Mouse (Mus musculus) layer of hippocampus, adult 18-20 months (tissue): ENCODE measurements around the gene Wapl. TPM values are rescaled to one million over a fixed set of nuclear protein-coding genes. Genes with fewer than 3 reads are reported as not detected.

ENCODE experiments used
- DNase-seq, 2 experiments: peaks; one replicate each; pipeline ENCODE4 v3.0.0; 2022; ENCODE audit warnings: low spot score in 2 of 2
- total RNA-seq, 2 experiments: library from RNA; stranded (reverse); gene quantifications; 2 replicates each; pipeline ENCODE4 v1.2.3; 2021

Wapl gene
- total RNA-seq, 2 experiments from 2014 or later, result 51.2 to 52.8 TPM

GRCm38 (mm10) chr14:34693970-34694369 lies 20.2 kb downstream of the Wapl start:
- DNase-seq, result no peak

GRCm38 (mm10) chr14:34697376-34697775 lies 23.6 kb downstream of the Wapl start:
- no peak for DNase-seq

GRCm38 (mm10) chr14:34710209-34710608 lies 36.5 kb downstream of the Wapl start:
- no peak for DNase-seq

- DNase-seq, result peak; percentile 25 to 65
Observed at GRCm38 (mm10) chr14:34712027-34712426, 38.3 kb downstream of the Wapl start.

- DNase-seq, result peak in 1 of 2 experiments; percentile 22
Observed at GRCm38 (mm10) chr14:34712857-34713256, 39.1 kb downstream of the Wapl start.

- DNase-seq, result no peak
Observed at GRCm38 (mm10) chr14:34718150-34718549, 44.4 kb downstream of the Wapl start.

GRCm38 (mm10) chr14:34727709-34728108 lies 54.0 kb downstream of the Wapl start:
- DNase-seq, result no peak

- no peak for DNase-seq
Observed at GRCm38 (mm10) chr14:34735405-34735804, 61.7 kb downstream of the Wapl start.

GRCm38 (mm10) chr14:34745401-34745800 lies 71.7 kb downstream of the Wapl start:
- DNase-seq, result no peak

- DNase-seq, result no peak
Observed at GRCm38 (mm10) chr14:34755731-34756130, 82.0 kb downstream of the Wapl start.

GRCm38 (mm10) chr14:34759938-34760337 lies 86.2 kb downstream of the Wapl start:
- no peak for DNase-seq

- no peak for DNase-seq
Observed at GRCm38 (mm10) chr14:34761082-34761959, 87.6 kb downstream of the Wapl start.

GRCm38 (mm10) chr14:34762682-34763081 lies 89.0 kb downstream of the Wapl start:
- DNase-seq, result no peak

- no peak for DNase-seq
Observed at GRCm38 (mm10) chr14:34763771-34764539, 90.2 kb downstream of the Wapl start.

- DNase-seq, result no peak
Observed at GRCm38 (mm10) chr14:34764908-34765307, 91.2 kb downstream of the Wapl start.

- DNase-seq, result no peak
Observed at GRCm38 (mm10) chr14:34765380-34765779, 91.7 kb downstream of the Wapl start.

GRCm38 (mm10) chr14:34766181-34766580 lies 92.5 kb downstream of the Wapl start:
- no peak for DNase-seq

GRCm38 (mm10) chr14:34768373-34768772 lies 94.6 kb downstream of the Wapl start:
- peak in 1 of 2 experiments; percentile 67 for DNase-seq

GRCm38 (mm10) chr14:34769021-34769566 lies 95.4 kb downstream of the Wapl start:
- DNase-seq, result peak; percentile 56 to 82

GRCm38 (mm10) chr14:34769567-34770158 lies 95.9 kb downstream of the Wapl start:
- DNase-seq, result peak; percentile 28 to 47

GRCm38 (mm10) chr14:34770467-34770866 lies 96.7 kb downstream of the Wapl start:
- DNase-seq, result no peak
